Mouse (Mus musculus) heart, embryonic 14.5 days (tissue): ENCODE measurements at regions not wholly inside any gene's neighbourhood (a gene's known extent, or its start where the extent isn't known, plus 50 kb on each side); places are given as distances from the start of the nearest gene placed in this dataset.

Experiments used
- ATAC-seq: fragments of 200-750 bp; cut with Nextera tagmentation; 2 replicates; pipeline ENCODE4 v1.8.0; 2017; ENCODE audit warnings: low read depth, moderate TSS enrichment; ENCODE audit not compliant: insufficient number of reproducible peaks, insufficient read depth, low FRiP score
- H3K27ac ChIP-seq, 2 experiments: fragments of 200-500 bp in 1 of 2; fragments of 300-500 bp in 1 of 2; sonication (generic) in 1 of 2; replicated peaks in 1 of 2; 2 replicates each; pipeline ENCODE4 v1.5.1; 2012 to 2014; ENCODE audit warnings: low read depth in 2 of 2, low read length in 2 of 2, control low read depth in 1 of 2, mild to moderate bottlenecking in 1 of 2, mixed read lengths in 1 of 2; ENCODE audit not compliant: control insufficient read depth in 1 of 2, insufficient read depth in 1 of 2
- H3K27me3 ChIP-seq: fragments of 300-500 bp; sonication (generic); 2 replicates; pipeline ENCODE4 v1.6.1; 2014; ENCODE audit warnings: mild to moderate bottlenecking, low read length, control low read depth; ENCODE audit not compliant: control insufficient read depth, insufficient read depth
- H3K36me3 ChIP-seq: fragments of 300-500 bp; sonication (generic); 2 replicates; pipeline ENCODE4 v1.6.1; 2014; ENCODE audit warnings: mild to moderate bottlenecking, control low read depth, low read length, mixed read lengths; ENCODE audit not compliant: control insufficient read depth, insufficient read depth
- H3K4me1 ChIP-seq, 2 experiments: fragments of 200-500 bp in 1 of 2; fragments of 300-500 bp in 1 of 2; sonication (generic) in 1 of 2; 2 replicates each; pipeline ENCODE4 v1.6.1; 2012 to 2014; ENCODE audit warnings: low read length in 2 of 2, control low read depth in 1 of 2, mixed read lengths in 1 of 2; ENCODE audit not compliant: control insufficient read depth in 2 of 2, insufficient read depth in 2 of 2
- H3K4me2 ChIP-seq: fragments of 300-500 bp; sonication (generic); 2 replicates; pipeline ENCODE4 v1.6.1; 2014; ENCODE audit warnings: mild to moderate bottlenecking, low read length
- H3K4me3 ChIP-seq, 2 experiments: fragments of 200-500 bp in 1 of 2; fragments of 300-500 bp in 1 of 2; sonication (generic) in 1 of 2; 2 replicates each; pipeline ENCODE4 v1.5.1; 2012 to 2014; ENCODE audit warnings: low read length in 2 of 2, mild to moderate bottlenecking in 2 of 2, control low read depth in 1 of 2, low read depth in 1 of 2, moderate library complexity in 1 of 2; ENCODE audit not compliant: control insufficient read depth in 1 of 2, insufficient read depth in 1 of 2
- H3K9ac ChIP-seq: fragments of 300-500 bp; sonication (generic); 2 replicates; pipeline ENCODE4 v1.6.1; 2014; ENCODE audit warnings: mild to moderate bottlenecking, low read length
- H3K9me3 ChIP-seq: fragments of 300-500 bp; sonication (generic); 2 replicates; pipeline ENCODE4 v1.6.1; 2016; ENCODE audit warnings: low read length, control low read depth; ENCODE audit not compliant: control insufficient read depth
- WGBS: fragments of 180-500 bp; shearing (Covaris S2); extraction: QIAGEN DNeasy Blood & Tissue Kit; methylation state at CpG from one replicate; pipeline ENCODE4 v1.1.7; 2014; 5-methylcytosine and 5-hydroxymethylcytosine counted together

DNA sequence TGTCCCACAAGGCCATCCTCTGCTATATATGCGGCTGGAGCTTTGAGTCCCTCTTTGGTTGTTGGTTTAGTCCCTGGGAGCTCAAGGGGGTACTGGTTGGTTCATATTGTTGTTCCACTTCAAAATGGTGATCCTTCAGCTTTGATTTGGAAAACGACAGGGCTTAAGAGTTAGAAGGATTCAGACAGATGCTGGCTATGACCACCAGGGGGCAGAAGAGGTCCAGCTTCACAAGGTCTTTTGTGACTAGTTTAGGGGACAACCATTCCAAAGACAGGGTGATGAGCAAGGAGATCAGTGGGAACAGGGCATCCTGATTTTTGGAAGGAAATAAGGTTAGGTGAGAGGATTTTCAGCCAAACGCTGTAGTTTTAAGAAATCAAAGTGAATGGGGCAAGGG lies 399.9 kb upstream of the Igfbp7 start:
- Histone ChIP-seq H3K27ac (no peak overlapping the region), H3K9me3 (no peaks in the 10 kb centered on the region), H3K9ac (no peak overlapping the region), H3K36me3 (no peaks in the 10 kb centered on the region), H3K4me1 (peaks cover 5 to 6% of the 10 kb centered on the region in 2 experiments; a peak in 3 of 4 replicates), H3K4me2 (no peak overlapping the region), H3K27me3 (no peaks in the 10 kb centered on the region), H3K4me3 (no peak overlapping the region)
- ATAC-seq, result no peak
- WGBS, result 27% methylated on average over 3 of the region's 3 CpGs

DNA sequence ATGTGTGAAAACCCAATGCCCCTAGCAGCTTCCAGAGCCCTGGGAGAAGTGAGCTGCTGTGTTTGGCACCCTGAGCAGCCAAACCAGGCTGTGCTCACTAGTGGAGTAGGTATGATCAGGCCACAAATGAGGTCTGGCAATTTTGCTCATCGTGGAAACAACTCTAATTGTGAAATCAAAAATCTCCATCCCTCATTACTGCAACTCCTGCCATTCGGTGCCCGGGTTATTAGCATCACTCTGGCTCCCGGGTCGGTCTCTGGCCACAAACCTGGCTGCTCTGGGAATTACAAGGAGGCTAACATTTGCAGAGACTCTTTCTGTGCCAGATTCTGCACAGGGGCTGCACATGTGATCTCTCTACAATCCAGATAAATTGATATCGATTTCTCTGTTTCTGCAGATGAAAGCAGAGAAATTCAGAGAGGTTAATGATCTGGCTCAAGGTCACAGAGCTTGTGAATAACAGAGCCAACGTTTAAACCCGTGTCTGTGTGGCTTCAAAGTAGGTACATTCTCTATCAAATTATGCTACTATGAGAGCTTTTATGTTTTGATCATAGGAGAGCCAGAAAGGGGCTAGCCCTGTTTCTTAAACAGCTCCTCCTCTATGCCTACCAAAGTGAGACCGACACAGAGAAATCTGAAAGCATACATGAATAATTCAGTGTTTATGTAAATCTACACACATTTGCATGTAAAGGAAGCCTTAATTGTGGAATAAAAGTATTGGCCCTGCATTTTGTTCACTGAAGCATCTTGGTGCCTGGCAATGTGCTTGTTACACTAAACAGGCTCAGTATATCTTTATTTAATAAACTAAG lies 398.7 kb upstream of the Igfbp7 start:
- H3K9me3 ChIP-seq, result no peaks in the 10 kb centered on the region
- H3K4me2 ChIP-seq, result no peak overlapping the region
- H3K9ac ChIP-seq, result no peak overlapping the region
- no peaks in the 10 kb centered on the region for H3K27me3 ChIP-seq
- H3K4me1 ChIP-seq, result peaks cover 5 to 6% of the 10 kb centered on the region in 2 experiments; a peak in 3 of 4 replicates
- H3K27ac ChIP-seq, result no peak overlapping the region
- no peak overlapping the region for H3K4me3 ChIP-seq
- ATAC-seq, result no peak
- no peaks in the 10 kb centered on the region for H3K36me3 ChIP-seq
- 66% methylated on average over 9 of the region's 9 CpGs for whole genome bisulfite sequencing

DNA sequence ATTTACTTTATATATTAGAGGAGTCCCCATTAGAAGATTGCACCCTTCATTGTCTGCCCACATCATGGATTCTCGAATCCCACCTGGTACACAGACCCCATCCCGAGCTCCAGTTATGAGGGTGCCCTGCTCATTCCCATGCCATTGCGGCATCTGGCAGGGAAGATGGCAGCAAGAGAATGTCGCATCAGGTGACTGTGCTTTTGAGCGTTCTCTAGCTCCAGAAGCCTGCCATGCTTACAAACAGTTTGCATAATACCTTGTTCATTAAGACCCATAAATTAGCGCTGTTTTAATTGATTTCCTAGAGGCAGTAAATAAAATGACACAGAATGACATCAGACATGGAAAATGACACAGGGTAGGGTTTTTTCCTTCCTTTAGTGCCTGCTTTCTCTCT lies 398.0 kb upstream of the Igfbp7 start:
- peaks cover 5 to 6% of the 10 kb centered on the region in 2 experiments; a peak in 3 of 4 replicates for H3K4me1 ChIP-seq
- H3K36me3 ChIP-seq, result no peaks in the 10 kb centered on the region
- no peaks in the 10 kb centered on the region for H3K27me3 ChIP-seq
- no peak overlapping the region for H3K27ac ChIP-seq
- no peak for ATAC-seq
- H3K9ac ChIP-seq, result no peak overlapping the region
- 82% methylated on average over 6 of the region's 6 CpGs for WGBS
- no peaks in the 10 kb centered on the region for H3K9me3 ChIP-seq
- H3K4me2 ChIP-seq, result no peak overlapping the region
- no peak overlapping the region for H3K4me3 ChIP-seq

DNA sequence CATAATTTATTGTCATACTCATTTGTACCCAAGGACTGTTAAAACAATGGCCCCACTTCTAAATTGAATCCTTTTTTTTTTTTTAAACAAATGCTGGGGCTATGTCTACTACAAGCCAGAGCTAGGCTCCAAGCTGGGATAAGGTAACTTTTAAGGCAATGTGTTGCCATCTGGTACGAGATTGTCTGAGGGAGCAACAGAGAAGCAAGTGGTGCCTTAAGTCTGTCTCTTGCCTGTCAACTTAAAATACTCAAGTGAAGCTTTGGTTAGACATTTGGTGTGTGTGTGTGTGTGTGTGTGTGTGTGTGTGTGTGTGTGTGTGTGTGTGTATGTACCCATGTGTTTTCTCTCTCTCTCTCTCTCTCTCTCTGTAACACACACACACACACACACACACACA lies 397.5 kb upstream of the Igfbp7 start:
- no peaks in the 10 kb centered on the region for H3K9me3 ChIP-seq
- H3K4me3 ChIP-seq, result no peak overlapping the region
- no peaks in the 10 kb centered on the region for H3K27me3 ChIP-seq
- H3K4me2 ChIP-seq, result no peak overlapping the region
- H3K27ac ChIP-seq, result no peak overlapping the region
- WGBS, result 63% methylated on average over 1 of the region's 1 CpGs
- H3K9ac ChIP-seq, result no peak overlapping the region
- no peak for ATAC-seq
- H3K36me3 ChIP-seq, result no peaks in the 10 kb centered on the region
- peaks cover 5 to 6% of the 10 kb centered on the region in 2 experiments; a peak in 3 of 4 replicates for H3K4me1 ChIP-seq

DNA sequence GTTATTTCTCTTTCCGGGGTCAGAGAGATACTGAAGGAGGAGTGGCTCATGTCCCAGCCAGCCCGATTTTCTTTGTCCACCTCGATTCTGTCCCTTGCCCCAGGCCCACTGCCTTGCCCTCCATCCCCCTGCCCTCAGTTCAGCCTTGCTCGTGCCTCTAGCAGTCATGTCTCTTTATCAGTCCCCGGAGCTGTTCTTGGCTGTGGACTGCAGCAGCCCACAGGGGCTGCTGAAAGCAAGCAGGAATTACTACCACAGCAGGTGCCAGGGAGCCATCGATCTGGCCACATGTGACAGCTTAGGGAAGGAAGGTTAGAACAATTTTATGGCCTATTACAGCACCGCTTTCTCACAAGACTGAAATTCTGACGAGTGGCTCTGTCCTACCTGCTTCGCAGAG lies 396.3 kb upstream of the Igfbp7 start:
- peaks cover 5 to 6% of the 10 kb centered on the region in 2 experiments; a peak in 3 of 4 replicates for H3K4me1 ChIP-seq
- H3K27ac ChIP-seq, result no peak overlapping the region
- peak overlapping the region; percentile 55 for H3K4me2 ChIP-seq
- H3K36me3 ChIP-seq, result no peaks in the 10 kb centered on the region
- no peaks in the 10 kb centered on the region for H3K27me3 ChIP-seq
- H3K9ac ChIP-seq, result no peak overlapping the region
- H3K9me3 ChIP-seq, result no peaks in the 10 kb centered on the region
- 48% methylated on average over 9 of the region's 9 CpGs for WGBS
- no peak for ATAC-seq
- H3K4me3 ChIP-seq, result peak overlapping the region; percentile 11 to 17

DNA sequence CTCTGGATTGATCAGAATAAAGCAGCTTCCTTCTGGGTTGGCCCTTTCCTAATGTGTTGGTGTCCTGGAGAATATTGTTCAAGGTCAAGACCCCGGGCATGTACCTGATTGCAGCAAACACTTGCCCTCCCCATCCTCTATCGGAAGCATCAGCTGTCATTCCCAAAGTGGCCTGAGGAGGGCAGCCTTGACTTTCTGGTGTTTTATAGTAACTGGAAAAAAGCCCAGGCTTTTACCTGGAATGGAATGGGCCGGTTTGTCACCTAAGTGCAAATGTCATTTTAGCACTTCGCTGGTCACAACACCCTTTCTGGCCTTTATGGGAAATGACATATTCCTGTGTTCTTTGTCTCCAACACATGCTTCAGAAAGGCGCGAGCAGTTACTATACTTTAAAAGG lies 395.7 kb upstream of the Igfbp7 start:
- Histone ChIP-seq H3K9me3 (no peaks in the 10 kb centered on the region), H3K27ac (no peak overlapping the region), H3K4me1 (peaks cover 5 to 6% of the 10 kb centered on the region in 2 experiments; a peak in 3 of 4 replicates), H3K4me3 (peak overlapping the region; percentile 11 to 17; a peak in 3 of 4 replicates), H3K27me3 (no peaks in the 10 kb centered on the region), H3K4me2 (peak overlapping the region; percentile 55), H3K36me3 (no peaks in the 10 kb centered on the region), H3K9ac (no peak overlapping the region)
- 46% methylated on average over 6 of the region's 6 CpGs for WGBS
- no peak for ATAC-seq

DNA sequence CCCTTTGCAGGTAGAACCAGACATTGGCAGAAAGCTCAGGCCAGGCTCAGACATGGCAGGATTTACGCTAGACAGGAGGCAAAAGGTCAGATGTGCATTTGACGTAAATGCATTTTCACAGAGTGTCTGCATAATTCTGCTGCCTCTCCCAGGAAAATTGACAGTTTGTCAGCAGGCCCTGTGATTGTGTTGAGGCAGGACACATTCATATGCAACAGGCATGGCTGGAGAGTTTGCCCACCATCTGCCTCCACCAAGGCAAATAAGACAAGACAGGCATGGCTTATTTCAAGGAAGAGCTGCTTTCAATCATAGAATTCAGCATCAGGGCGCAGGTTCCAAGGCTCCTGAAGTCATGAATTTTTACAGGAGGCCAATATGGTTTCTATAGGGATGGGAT lies 389.1 kb upstream of the Igfbp7 start:
- no peak for ATAC-seq
- Histone ChIP-seq H3K4me2 (no peak overlapping the region), H3K27ac (no peak overlapping the region), H3K27me3 (no peaks in the 10 kb centered on the region), H3K4me1 (no peaks in the 10 kb centered on the region), H3K36me3 (no peaks in the 10 kb centered on the region), H3K9me3 (no peaks in the 10 kb centered on the region), H3K4me3 (no peak overlapping the region), H3K9ac (no peak overlapping the region)
- WGBS, result 75% methylated on average over 3 of the region's 3 CpGs

DNA sequence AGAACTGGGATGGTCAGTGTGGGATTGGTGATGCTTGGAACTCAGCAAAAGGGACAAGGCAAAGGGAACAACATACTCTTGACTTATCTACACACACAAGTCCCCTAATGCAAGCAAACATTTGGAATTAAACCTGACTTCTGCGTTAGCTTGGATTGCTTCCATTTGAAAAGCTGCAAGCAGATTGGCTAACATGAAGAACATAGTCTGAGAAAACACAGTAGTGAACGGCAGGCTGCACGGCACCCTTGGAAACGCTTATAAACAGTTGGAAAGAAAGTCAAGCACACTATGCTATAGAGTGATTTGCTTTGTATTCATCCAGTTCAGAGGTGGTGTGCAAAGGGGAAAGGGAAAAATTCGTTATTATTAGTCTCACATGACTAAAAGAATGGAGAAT lies 387.9 kb upstream of the Igfbp7 start:
- ATAC-seq, result no peak
- no peak overlapping the region for H3K4me2 ChIP-seq
- no peaks in the 10 kb centered on the region for H3K4me1 ChIP-seq
- H3K27me3 ChIP-seq, result no peaks in the 10 kb centered on the region
- H3K4me3 ChIP-seq, result no peak overlapping the region
- no peaks in the 10 kb centered on the region for H3K9me3 ChIP-seq
- no peak overlapping the region for H3K9ac ChIP-seq
- 79% methylated on average over 5 of the region's 5 CpGs for WGBS
- no peaks in the 10 kb centered on the region for H3K36me3 ChIP-seq
- H3K27ac ChIP-seq, result no peak overlapping the region
